Mouse (Mus musculus) megakaryocyte, embryonic 14.5 days (primary cell): ENCODE data around the gene Slc25a43.

Source experiments
- FLI1 ChIP-seq: IDR thresholded peaks from 2 replicates; pipeline ENCODE4 v1.6.1; 2012; ENCODE audit warnings: low read length, inconsistent platforms, mixed read lengths
- GATA1 ChIP-seq: IDR thresholded peaks from 3 replicates; pipeline ENCODE4 v1.6.1; 2012; ENCODE audit warnings: mixed read lengths, low read length, inconsistent platforms, borderline replicate concordance

DNA sequence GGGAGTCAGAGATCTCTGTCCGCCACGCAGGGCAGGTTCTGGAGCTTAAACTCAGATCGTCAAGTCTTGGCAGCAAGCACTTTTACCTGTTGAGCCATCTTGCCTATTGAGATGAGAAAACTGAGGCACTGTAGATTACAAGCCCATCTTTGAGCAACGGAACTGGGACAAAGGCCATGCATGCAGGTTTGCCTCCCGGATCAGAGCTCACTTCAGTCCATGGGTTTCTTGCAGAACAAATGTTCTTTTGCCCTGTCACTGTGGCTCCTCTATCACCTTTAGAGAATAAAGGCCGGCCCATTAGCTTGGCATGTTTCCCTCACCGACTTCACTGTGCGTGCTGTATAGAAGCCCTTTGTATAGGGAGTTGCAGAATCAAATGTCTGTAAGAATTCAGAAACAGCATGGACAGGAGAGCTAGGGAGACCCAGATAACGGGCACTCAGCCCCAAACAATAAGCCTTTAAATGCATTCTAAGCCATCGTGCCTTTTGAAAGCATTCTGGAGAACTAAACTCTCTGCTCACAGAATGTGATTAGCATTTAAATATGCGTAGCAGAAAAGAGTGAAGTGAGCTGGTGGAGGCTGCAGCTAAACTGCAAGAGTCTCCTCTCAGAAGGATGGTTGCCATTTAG is 20.0 kb downstream of the Slc25a43 start:
- TF ChIP-seq GATA1, result no peak
- TF ChIP-seq FLI1, result no peak
